ENCODE assay signal across 8 mouse cellular contexts in genomic region chr14:31891500-31892185, GRCm38 (mm10).
DNase-seq lines count a peak whose midpoint lies in the region; ATAC-seq and TF ChIP-seq lines count a peak whose summit lies in the region.

No protein-coding gene starts in this region.

- TF ChIP-seq POLR2A in brain, embryonic 14.5 days (IDR thresholded peaks at IDR 0.05; ENCODE audit: borderline replicate concordance, extremely low read depth, insufficient read depth, insufficient read length, poor library complexity, severe bottlenecking), result no peak
- TF ChIP-seq POLR2A in olfactory bulb, adult 2 months (IDR thresholded peaks at IDR 0.05; ENCODE audit: insufficient read depth, low read depth, low read length), result no peak

- ATAC-seq in CD4-positive, CD25-positive, alpha-beta regulatory T cell, adult 4 months, result no peak
- ATAC-seq in liver, embryonic 14.5 days (ENCODE audit: insufficient read depth), result no peak

- H3K27ac ChIP-seq in liver, embryonic 14.5 days, result no peak overlapping the region
- H3K27ac ChIP-seq in olfactory bulb, adult 2 months (ENCODE audit: insufficient read depth, low read depth, low read length), result peak overlapping the region; percentile 48

- H3K9me3 ChIP-seq in liver, embryonic 14.5 days (ENCODE audit: control insufficient read depth, low read length), result no peaks in the 10 kb centered on the region

- peak; percentile 9 for DNase-seq in CD4-positive, CD25-positive, alpha-beta regulatory T cell, adult 2 months (ENCODE audit: low read depth, low spot score)
- peak; percentile 44 for DNase-seq in brain, embryonic 14.5 days (ENCODE audit: low read depth)
- peak; percentile 57 to 74 for DNase-seq in frontal cortex, postnatal 36 days (ENCODE audit: low spot score in 2 of 2)
- DNase-seq in layer of hippocampus, adult 11-12 months (ENCODE audit: low spot score), result peak; percentile 26
- no peak for DNase-seq in liver, embryonic 14.5 days (ENCODE audit: low read depth in 3 of 3, low spot score in 3 of 3)
- DNase-seq in spleen, postnatal 10 days (ENCODE audit: low spot score in 2 of 2), result no peak

- peaks cover 0 to 6% of the 10 kb centered on the region in 2 experiments; a peak in 2 of 4 replicates for H3K4me1 ChIP-seq in liver, embryonic 14.5 days (replicated peaks; ENCODE audit: control insufficient read depth in 2 of 2, insufficient read depth in 2 of 2, low read length in 1 of 2)
- peaks cover 15% of the 10 kb centered on the region for H3K4me1 ChIP-seq in olfactory bulb, adult 2 months (ENCODE audit: control insufficient read depth, insufficient read depth, low read length)

- H3K27me3 ChIP-seq in liver, embryonic 14.5 days (ENCODE audit: control insufficient read depth, insufficient read depth, low read length), result no peaks in the 10 kb centered on the region

- no peak for TF ChIP-seq EP300 in liver, embryonic 14.5 days (IDR thresholded peaks at IDR 0.05; ENCODE audit: low read depth)

- H3K4me3 ChIP-seq in liver, embryonic 14.5 days (ENCODE audit: insufficient read depth in 1 of 2, low read depth in 2 of 2, low read length in 2 of 2), result no peak overlapping the region
- H3K4me3 ChIP-seq in olfactory bulb, adult 2 months (ENCODE audit: insufficient read depth, low read depth, low read length), result peak overlapping the region; percentile 39

- H3K9ac ChIP-seq in liver, embryonic 14.5 days (replicated peaks), result no peak overlapping the region

- WGBS in liver, embryonic 14.5 days (ENCODE audit: insufficient replicate concordance), result 20% methylated on average over 16 of the region's 16 CpGs
- 17% methylated on average over 16 of the region's 16 CpGs for WGBS in olfactory bulb, adult 2 months

- H3K36me3 ChIP-seq in liver, embryonic 14.5 days (replicated peaks; ENCODE audit: control insufficient read depth, insufficient read depth, low read depth), result no peaks in the 10 kb centered on the region

- peak overlapping the region; percentile 4 for H3K4me2 ChIP-seq in liver, embryonic 14.5 days (ENCODE audit: low read depth)

- no peak for TF ChIP-seq CTCF in brain, embryonic 14.5 days (IDR thresholded peaks at IDR 0.05; ENCODE audit: borderline replicate concordance, extremely low read depth, insufficient read depth, insufficient read length)
- TF ChIP-seq CTCF in liver, embryonic 14.5 days (IDR thresholded peaks at IDR 0.05; ENCODE audit: low read depth), result no peak
- no peak for TF ChIP-seq CTCF in olfactory bulb, adult 2 months (IDR thresholded peaks at IDR 0.05; ENCODE audit: insufficient read depth, low read depth, low read length)

Comparison
In these comparisons a context has a peak if more than half of its experiments do, and no peak if none do; other contexts are left out.
1. DNase-seq: peak in CD4-positive, CD25-positive, alpha-beta regulatory T cell, adult 2 months (single experiment), brain, embryonic 14.5 days (single experiment), frontal cortex, postnatal 36 days (2 of 2) and layer of hippocampus, adult 11-12 months (single experiment); none in liver, embryonic 14.5 days (0 of 3) and spleen, postnatal 10 days (0 of 2).